Mouse (Mus musculus) C2C12 (cell line): ENCODE data around the gene Ghr. TPM values are rescaled to one million over a fixed set of nuclear protein-coding genes. Genes with fewer than 3 reads are reported as not detected.

Experiments used
- H3K27me3 ChIP-seq: one replicate; pipeline ENCODE4 v1.6.1; 2011; ENCODE audit not compliant: control insufficient read depth, insufficient read depth, insufficient read length
- H3K36me3 ChIP-seq: one replicate; pipeline ENCODE4 v1.6.1; 2011; ENCODE audit not compliant: control insufficient read depth, insufficient read depth
- H3K4me3 ChIP-seq: one replicate; pipeline ENCODE4 v1.5.1; 2011; ENCODE audit warnings: mild to moderate bottlenecking, control low read depth; ENCODE audit not compliant: poor library complexity, insufficient read depth, severe bottlenecking
- H3K79me2 ChIP-seq: one replicate; pipeline ENCODE4 v1.6.1; 2011; ENCODE audit not compliant: control insufficient read depth, insufficient read depth
- H3K79me3 ChIP-seq: one replicate; pipeline ENCODE4 v1.6.1; 2011; ENCODE audit warnings: low read depth, control low read depth
- H3ac ChIP-seq: one replicate; pipeline ENCODE3; 2011; ENCODE audit warnings: low read depth; ENCODE audit not compliant: control insufficient read depth, insufficient read length
- CEBPB ChIP-seq: IDR thresholded peaks from one replicate; pipeline ENCODE4 v1.6.1; 2011; ENCODE audit warnings: low read depth, mild to moderate bottlenecking, control low read depth, moderate library complexity
- CTCF ChIP-seq: IDR thresholded peaks from one replicate; pipeline ENCODE4 v1.5.1; 2011; ENCODE audit not compliant: control insufficient read depth, insufficient read depth, insufficient read length
- FOSL1 ChIP-seq: IDR thresholded peaks from one replicate; pipeline ENCODE4 v1.8.0; 2011; ENCODE audit warnings: mild to moderate bottlenecking, low read length; ENCODE audit not compliant: poor library complexity, insufficient read depth, severe bottlenecking
- MAX ChIP-seq: IDR thresholded peaks from one replicate; pipeline ENCODE4 v1.6.1; 2011; ENCODE audit warnings: mild to moderate bottlenecking, control low read depth
- MYOD1 ChIP-seq: IDR thresholded peaks from one replicate; pipeline ENCODE4 v1.6.1; 2011; ENCODE audit warnings: low read depth; ENCODE audit not compliant: control insufficient read depth, insufficient read length
- MYOG ChIP-seq: IDR thresholded peaks from one replicate; pipeline ENCODE4 v1.6.1; 2011; ENCODE audit not compliant: control insufficient read depth, insufficient read length; ENCODE audit errors: extremely low read depth
- USF1 ChIP-seq: IDR thresholded peaks from one replicate; pipeline ENCODE4 v1.6.1; 2011; ENCODE audit warnings: low read depth, mild to moderate bottlenecking, control low read depth, moderate library complexity
- polyA plus RNA-seq: library from polyadenylated mRNA; unstranded; fragments of >200 nt; fragmentation: generic; extraction: Trizol; gene quantifications from one replicate; pipeline ENCODE4 v1.2.1, GENCODE M21; 2012; ENCODE audit warnings: missing spikeins

The Ghr gene
- polyA plus RNA-seq, 1 experiment, result 10.6 TPM

GRCm38 (mm10) chr15:3497946-3498580, 85.2 kb downstream of the Ghr start:
- Histone ChIP-seq H3ac (no peak overlapping the region), H3K79me3 (no peaks in the 10 kb centered on the region), H3K27me3 (no peaks in the 10 kb centered on the region), H3K79me2 (no peaks in the 10 kb centered on the region), H3K4me3 (no peak overlapping the region), H3K36me3 (no peaks in the 10 kb centered on the region)
- TF ChIP-seq CTCF (no peak), MYOD1 (no peak), MYOG (no peak), MAX (no peak), USF1 (no peak), CEBPB (no peak)

- H3K4me3 ChIP-seq, result no peak overlapping the region
- TF ChIP-seq USF1, result no peak
- no peak for TF ChIP-seq MYOD1
- TF ChIP-seq CEBPB, result no peak
- no peak for TF ChIP-seq MAX
- TF ChIP-seq CTCF, result no peak
- TF ChIP-seq FOSL1, result no peak
- no peak for TF ChIP-seq MYOG
Measured at GRCm38 (mm10) chr15:3490868-3491267, 92.4 kb downstream of the Ghr start.

GRCm38 (mm10) chr15:3490011-3490410, 93.3 kb downstream of the Ghr start:
- no peaks in the 10 kb centered on the region for H3K36me3 ChIP-seq
- no peaks in the 10 kb centered on the region for H3K79me3 ChIP-seq
- H3ac ChIP-seq, result no peak overlapping the region
- no peak overlapping the region for H3K4me3 ChIP-seq
- no peaks in the 10 kb centered on the region for H3K27me3 ChIP-seq
- TF ChIP-seq MAX (no peak), FOSL1 (no peak), MYOD1 (no peak), CTCF (no peak), CEBPB (no peak), USF1 (no peak), MYOG (no peak)
- H3K79me2 ChIP-seq, result no peaks in the 10 kb centered on the region

More at GRCm38 (mm10) chr15:3490868-3491267, 92.4 kb downstream of the Ghr start:
- Histone ChIP-seq H3K27me3 (no peaks in the 10 kb centered on the region), H3K79me2 (no peaks in the 10 kb centered on the region), H3K79me3 (no peaks in the 10 kb centered on the region), H3K36me3 (no peaks in the 10 kb centered on the region), H3ac (no peak overlapping the region)

- Histone ChIP-seq H3K27me3 (no peaks in the 10 kb centered on the region), H3K4me3 (no peak overlapping the region), H3K79me3 (no peaks in the 10 kb centered on the region), H3K79me2 (no peaks in the 10 kb centered on the region), H3K36me3 (no peaks in the 10 kb centered on the region), H3ac (no peak overlapping the region)
- TF ChIP-seq CTCF, result no peak
- TF ChIP-seq USF1, result no peak
- TF ChIP-seq FOSL1, result no peak
- TF ChIP-seq MYOD1, result no peak
- no peak for TF ChIP-seq MYOG
- TF ChIP-seq CEBPB, result no peak
- no peak for TF ChIP-seq MAX
Measured at GRCm38 (mm10) chr15:3489180-3489579, 94.1 kb downstream of the Ghr start.

- TF ChIP-seq CTCF (no peak), CEBPB (no peak), MYOD1 (no peak), USF1 (no peak), FOSL1 (no peak)
- Histone ChIP-seq H3K79me3 (no peaks in the 10 kb centered on the region), H3K36me3 (no peaks in the 10 kb centered on the region), H3K79me2 (no peaks in the 10 kb centered on the region), H3K4me3 (no peak overlapping the region), H3ac (no peak overlapping the region), H3K27me3 (no peaks in the 10 kb centered on the region)
Measured at GRCm38 (mm10) chr15:3488601-3489000, 94.7 kb downstream of the Ghr start.

GRCm38 (mm10) chr15:3486691-3487090, 96.6 kb downstream of the Ghr start:
- H3ac ChIP-seq, result no peak overlapping the region
- H3K36me3 ChIP-seq, result no peaks in the 10 kb centered on the region
- no peak overlapping the region for H3K4me3 ChIP-seq
- H3K79me3 ChIP-seq, result no peaks in the 10 kb centered on the region
- no peak for TF ChIP-seq FOSL1
- no peak for TF ChIP-seq CEBPB
- no peak for TF ChIP-seq MYOD1
- no peak for TF ChIP-seq MAX
- no peak for TF ChIP-seq CTCF
- no peak for TF ChIP-seq MYOG
- TF ChIP-seq USF1, result no peak
- H3K27me3 ChIP-seq, result no peaks in the 10 kb centered on the region
- H3K79me2 ChIP-seq, result no peaks in the 10 kb centered on the region
